Mouse (Mus musculus) hindbrain, embryonic 16.5 days (tissue): ENCODE results near the gene Upk3a. TPM values are rescaled to one million over a fixed set of nuclear protein-coding genes. Genes with fewer than 3 reads are reported as not detected.

Experiments used
- ATAC-seq: fragments of 200-750 bp; cut with Nextera tagmentation; 2 replicates; pipeline ENCODE4 v1.8.0; 2017; ENCODE audit warnings: moderate TSS enrichment, moderate library complexity
- H3K27ac ChIP-seq: fragments of 300-500 bp; sonication (generic); 2 replicates; pipeline ENCODE4 v1.5.1; 2014; ENCODE audit warnings: low read depth, mild to moderate bottlenecking, control low read depth, low read length, moderate library complexity
- H3K27me3 ChIP-seq: fragments of 300-500 bp; sonication (generic); replicated peaks from 2 replicates; pipeline ENCODE4 v1.6.1; 2014; ENCODE audit warnings: low read length; ENCODE audit not compliant: control insufficient read depth, insufficient read depth
- H3K36me3 ChIP-seq: fragments of 300-500 bp; sonication (generic); 2 replicates; pipeline ENCODE4 v1.6.1; 2014; ENCODE audit warnings: mild to moderate bottlenecking, low read length, moderate library complexity, mixed read lengths; ENCODE audit not compliant: control insufficient read depth, insufficient read depth
- H3K4me1 ChIP-seq: fragments of 300-500 bp; sonication (generic); 2 replicates; pipeline ENCODE4 v1.6.1; 2014; ENCODE audit warnings: low read depth, low read length; ENCODE audit not compliant: control insufficient read depth, insufficient read depth
- H3K4me2 ChIP-seq: fragments of 300-500 bp; sonication (generic); 2 replicates; pipeline ENCODE4 v1.6.1; 2014; ENCODE audit warnings: mild to moderate bottlenecking, low read length, control low read depth, moderate library complexity
- H3K4me3 ChIP-seq: fragments of 300-500 bp; sonication (generic); 2 replicates; pipeline ENCODE4 v1.5.1; 2014; ENCODE audit warnings: mild to moderate bottlenecking, low read length, control low read depth, moderate library complexity
- H3K9ac ChIP-seq: fragments of 300-500 bp; sonication (generic); 2 replicates; pipeline ENCODE4 v1.6.1; 2014; ENCODE audit warnings: low read depth, mild to moderate bottlenecking, control low read depth, low read length, moderate library complexity
- H3K9me3 ChIP-seq: fragments of 300-500 bp; sonication (generic); 2 replicates; pipeline ENCODE4 v1.6.1; 2014; ENCODE audit warnings: mild to moderate bottlenecking, low read length, moderate library complexity; ENCODE audit not compliant: control insufficient read depth
- WGBS: fragments of 180-500 bp; shearing (Covaris S2); extraction: QIAGEN DNeasy Blood & Tissue Kit; methylation state at CpG from one replicate; pipeline ENCODE4 v1.1.7; 2014; 5-methylcytosine and 5-hydroxymethylcytosine counted together
- polyA plus RNA-seq: library from polyadenylated mRNA; unstranded; fragments of >200 nt; fragmentation: Nextera tagmentation; extraction: Ambion mirVana; gene quantifications from 2 replicates; pipeline ENCODE4 v1.2.1, GENCODE M21; 2015

The Upk3a gene
- polyA plus RNA-seq, 1 experiment from 2014 or later, result 2.1 TPM

- 97% methylated on average over 2 of the region's 2 CpGs for WGBS
- H3K36me3 ChIP-seq, result peaks cover 14% of the 10 kb centered on the region; the same call in 1 of the 2 replicates
Observed at GRCm38 (mm10) chr15:85063421-85063820, 46.5 kb downstream of the Upk3a start.

DNA sequence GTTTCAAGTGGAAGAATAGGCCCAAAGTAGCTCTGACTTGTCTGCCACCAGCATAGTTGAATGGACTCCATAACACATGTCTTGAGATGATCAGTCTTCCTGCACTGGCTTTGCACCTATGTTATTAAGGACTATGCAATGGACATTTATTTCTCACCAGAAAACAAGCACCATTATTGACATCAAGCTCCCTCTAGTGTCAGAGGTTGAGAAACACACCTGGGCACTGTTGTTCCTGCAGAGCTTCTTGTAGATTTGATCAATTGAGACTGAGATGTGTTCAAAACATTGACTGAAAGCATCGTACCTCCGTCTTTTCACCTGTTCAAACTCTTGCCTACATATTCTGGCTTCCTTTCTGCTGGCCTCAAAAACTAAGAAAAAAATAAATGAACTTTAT is 53.6 kb downstream of the Upk3a start:
- Histone ChIP-seq H3K27me3 (no peaks in the 10 kb centered on the region), H3K9ac (no peak overlapping the region), H3K4me1 (no peaks in the 10 kb centered on the region), H3K36me3 (no peaks in the 10 kb centered on the region), H3K27ac (no peak overlapping the region), H3K9me3 (no peaks in the 10 kb centered on the region), H3K4me3 (no peak overlapping the region), H3K4me2 (no peak overlapping the region)
- no peak for ATAC-seq
- WGBS, result 41% methylated on average over 2 of the region's 2 CpGs

More at GRCm38 (mm10) chr15:85063421-85063820, 46.5 kb downstream of the Upk3a start:
- H3K9ac ChIP-seq, result no peak overlapping the region
- H3K4me2 ChIP-seq, result no peak overlapping the region
- H3K9me3 ChIP-seq, result no peaks in the 10 kb centered on the region
- H3K27me3 ChIP-seq, result no peaks in the 10 kb centered on the region
- H3K4me3 ChIP-seq, result no peak overlapping the region
- ATAC-seq, result no peak
- H3K27ac ChIP-seq, result no peak overlapping the region
- H3K4me1 ChIP-seq, result no peaks in the 10 kb centered on the region

Other genes starting within 250 kb of the Upk3a start
- 2.5 and 3.5 TPM in 2 replicates for gene Phf21b, start 161.1 kb upstream of the Upk3a start, polyA plus RNA-seq
- gene Gm29666, start 97.1 kb upstream of the Upk3a start, polyA plus RNA-seq, result 0.98 and 1.00 TPM in 2 replicates
- gene Nup50, start 93.7 kb upstream of the Upk3a start, polyA plus RNA-seq, result 22.5 and 24.4 TPM in 2 replicates
- gene 5031439G07Rik, start 28.6 kb upstream of the Upk3a start, polyA plus RNA-seq, result 24.1 and 24.4 TPM in 2 replicates
- gene Fam118a, start 11.8 kb downstream of the Upk3a start, polyA plus RNA-seq, result 30.3 and 30.8 TPM in 2 replicates
- 0.12 and 0.25 TPM in 2 replicates for gene Smc1b, start 114.8 kb downstream of the Upk3a start, polyA plus RNA-seq
- 0.67 and 0.84 TPM in 2 replicates for gene Ribc2, start 114.9 kb downstream of the Upk3a start, polyA plus RNA-seq
- 52.0 and 59.4 TPM in 2 replicates for gene Fbln1, start 188.8 kb downstream of the Upk3a start, polyA plus RNA-seq